Mouse (Mus musculus): Measurements from ENCODE around the gene Pcsk5. TPM values are rescaled to one million over a fixed set of nuclear protein-coding genes. Genes with fewer than 3 reads are reported as not detected.
A peak's percentile ranks its signal among the peaks of the same experiment; 100 is the strongest.

Pcsk5 gene
- total and polyA plus RNA-seq, 2 experiments, result 4.2 to 9.9 TPM

DNA sequence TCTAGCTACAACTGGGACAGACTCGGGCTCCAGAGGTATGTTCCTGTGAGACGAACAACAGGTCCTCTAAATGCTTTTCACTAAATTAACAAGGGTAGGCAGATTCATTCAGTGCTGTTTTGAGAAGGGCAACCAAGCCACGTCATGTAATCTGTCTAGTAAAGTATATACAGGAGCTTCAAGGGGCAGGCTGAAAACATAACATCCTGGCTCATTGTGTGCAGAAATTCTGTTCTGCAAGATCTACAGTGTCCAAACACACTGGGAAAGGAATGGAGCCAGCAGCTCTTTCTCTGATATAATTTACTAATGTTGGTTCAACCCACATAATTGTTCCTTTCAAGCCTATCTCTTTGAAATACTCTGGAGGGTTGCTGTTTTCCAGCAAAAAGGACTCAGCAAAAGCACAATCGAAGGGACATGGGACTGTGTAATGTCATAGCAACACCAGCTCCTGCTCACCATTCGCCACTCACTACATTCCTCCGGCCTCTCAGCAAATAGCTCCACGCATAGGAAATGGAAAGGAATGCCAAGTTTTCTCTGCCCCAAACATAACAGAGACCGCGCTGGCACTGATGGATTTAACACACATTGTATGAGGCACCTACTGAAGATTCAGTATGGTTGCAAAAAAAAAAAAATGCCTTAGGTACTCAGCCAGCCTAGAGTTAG lies 122.0 kb downstream of the Pcsk5 start:
- TF ChIP-seq POLR2A (IDR thresholded peaks at IDR 0.05; ENCODE audit: extremely low read depth, insufficient read depth, low read length) (no peak), CTCF (IDR thresholded peaks at IDR 0.05; ENCODE audit: low read depth, low read length) (no peak)
- no peaks in the 10 kb centered on the region for H3K27me3 ChIP-seq (ENCODE audit: control insufficient read depth, insufficient read depth, low read length)
- 87% methylated on average over 9 of the region's 9 CpGs for WGBS
- H3K36me3 ChIP-seq (ENCODE audit: control insufficient read depth, insufficient read depth, low read length), result peaks cover 15% of the 10 kb centered on the region
- H3K4me1 ChIP-seq (ENCODE audit: control insufficient read depth, insufficient read depth, low read length), result no peaks in the 10 kb centered on the region
- H3K79me2 ChIP-seq (ENCODE audit: control insufficient read depth, insufficient read depth, low read length), result no peaks in the 10 kb centered on the region
- no peak overlapping the region for H3K27ac ChIP-seq (replicated peaks; ENCODE audit: insufficient read depth, low read depth, low read length)
- H3K9ac ChIP-seq (ENCODE audit: low read depth, low read length), result no peak overlapping the region
- no peak overlapping the region for H3K4me3 ChIP-seq (ENCODE audit: insufficient read depth, low read depth, low read length)
- no peak for DNase-seq (ENCODE audit: extremely low read depth, low read depth, low spot score)

DNA sequence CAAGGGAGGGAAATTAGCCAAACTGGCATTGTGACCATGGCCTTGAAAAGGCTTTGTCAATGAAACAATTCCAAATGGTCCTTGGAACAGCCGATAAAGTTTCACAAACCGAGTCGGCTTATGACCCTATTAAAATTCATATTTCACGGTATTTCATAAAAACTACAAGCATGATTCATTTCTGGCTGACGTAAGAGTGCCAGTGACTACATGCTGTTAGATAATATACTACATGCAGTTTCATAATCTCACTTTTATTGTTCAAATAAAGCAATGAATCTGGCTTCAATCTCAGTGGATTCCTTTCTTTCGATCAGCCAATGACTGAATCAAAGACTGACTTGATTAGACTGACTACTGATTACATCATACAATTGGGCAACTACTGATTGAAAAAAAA lies 145.8 kb downstream of the Pcsk5 start:
- no peak overlapping the region for H3K27ac ChIP-seq (replicated peaks; ENCODE audit: insufficient read depth, low read depth, low read length)
- H3K79me2 ChIP-seq (ENCODE audit: control insufficient read depth, insufficient read depth, low read length), result no peaks in the 10 kb centered on the region
- no peaks in the 10 kb centered on the region for H3K36me3 ChIP-seq (ENCODE audit: control insufficient read depth, insufficient read depth, low read length)
- H3K27me3 ChIP-seq (ENCODE audit: control insufficient read depth, insufficient read depth, low read length), result no peaks in the 10 kb centered on the region
- H3K4me1 ChIP-seq (ENCODE audit: control insufficient read depth, insufficient read depth, low read length), result no peaks in the 10 kb centered on the region
- no peak overlapping the region for H3K4me3 ChIP-seq (ENCODE audit: insufficient read depth, low read depth, low read length)
- TF ChIP-seq POLR2A (IDR thresholded peaks at IDR 0.05; ENCODE audit: extremely low read depth, insufficient read depth, low read length), result no peak
- no peak for TF ChIP-seq CTCF (IDR thresholded peaks at IDR 0.05; ENCODE audit: low read depth, low read length)
- WGBS, result 69% methylated on average over 6 of the region's 6 CpGs
- no peak overlapping the region for H3K9ac ChIP-seq (ENCODE audit: low read depth, low read length)
- DNase-seq (ENCODE audit: extremely low read depth, low read depth, low spot score), result peak; percentile 67

DNA sequence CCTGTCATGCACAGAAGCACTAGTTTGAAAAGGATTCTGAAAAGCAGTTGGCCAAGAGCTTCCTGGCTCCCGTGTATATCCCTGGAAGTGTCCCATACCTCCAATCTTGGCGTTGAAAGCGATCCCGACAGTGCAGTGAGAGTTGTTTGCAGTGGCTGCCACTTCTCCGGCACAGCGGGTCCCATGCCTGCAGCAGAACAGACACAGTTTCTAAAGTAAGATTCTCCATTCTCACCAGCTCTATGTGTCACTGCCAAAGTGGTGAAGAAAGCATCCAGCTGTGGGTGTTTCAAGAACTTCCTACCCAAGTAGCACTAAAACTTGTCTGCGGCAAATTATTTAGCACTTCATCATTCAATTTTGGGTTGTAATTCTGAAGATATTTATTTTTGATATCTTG lies 159.1 kb downstream of the Pcsk5 start:
- H3K4me1 ChIP-seq (ENCODE audit: control insufficient read depth, insufficient read depth, low read length), result no peaks in the 10 kb centered on the region
- WGBS, result 87% methylated on average over 7 of the region's 7 CpGs
- TF ChIP-seq POLR2A (IDR thresholded peaks at IDR 0.05; ENCODE audit: extremely low read depth, insufficient read depth, low read length) (no peak), CTCF (IDR thresholded peaks at IDR 0.05; ENCODE audit: low read depth, low read length) (no peak)
- H3K79me2 ChIP-seq (ENCODE audit: control insufficient read depth, insufficient read depth, low read length), result no peaks in the 10 kb centered on the region
- no peak overlapping the region for H3K27ac ChIP-seq (replicated peaks; ENCODE audit: insufficient read depth, low read depth, low read length)
- no peak for DNase-seq (ENCODE audit: extremely low read depth, low read depth, low spot score)
- H3K4me3 ChIP-seq (ENCODE audit: insufficient read depth, low read depth, low read length), result no peak overlapping the region
- no peaks in the 10 kb centered on the region; the same call in 1 of the 2 replicates for H3K36me3 ChIP-seq (ENCODE audit: control insufficient read depth, insufficient read depth, low read length)
- H3K9ac ChIP-seq (ENCODE audit: low read depth, low read length), result no peak overlapping the region
- no peaks in the 10 kb centered on the region for H3K27me3 ChIP-seq (ENCODE audit: control insufficient read depth, insufficient read depth, low read length)

DNA sequence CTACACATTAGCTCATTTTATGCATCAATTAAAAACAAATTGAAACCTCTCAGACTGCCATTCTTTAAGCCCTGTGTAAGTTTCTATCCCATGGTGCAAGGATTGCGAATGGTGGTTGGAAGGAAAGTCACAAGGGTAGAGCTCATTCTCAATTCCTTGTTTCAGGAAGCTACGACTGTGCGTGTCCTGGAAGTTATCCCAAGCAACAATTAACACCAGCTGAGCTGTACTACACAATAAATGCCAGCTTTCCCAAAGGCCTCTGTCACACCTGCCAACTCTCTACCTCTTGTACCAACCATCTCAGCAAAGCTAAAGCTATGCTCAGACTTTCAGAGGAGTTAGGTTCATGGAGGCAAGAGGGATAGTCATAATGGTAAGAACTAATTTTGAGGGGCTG lies 174.8 kb downstream of the Pcsk5 start:
- 95% methylated on average over 3 of the region's 3 CpGs for WGBS
- Histone ChIP-seq H3K27ac (replicated peaks; ENCODE audit: insufficient read depth, low read depth, low read length) (no peak overlapping the region), H3K79me2 (ENCODE audit: control insufficient read depth, insufficient read depth, low read length) (no peaks in the 10 kb centered on the region), H3K27me3 (ENCODE audit: control insufficient read depth, insufficient read depth, low read length) (no peaks in the 10 kb centered on the region), H3K9ac (ENCODE audit: low read depth, low read length) (no peak overlapping the region), H3K4me3 (ENCODE audit: insufficient read depth, low read depth, low read length) (no peak overlapping the region), H3K4me1 (ENCODE audit: control insufficient read depth, insufficient read depth, low read length) (no peaks in the 10 kb centered on the region), H3K36me3 (ENCODE audit: control insufficient read depth, insufficient read depth, low read length) (no peaks in the 10 kb centered on the region)
- no peak for TF ChIP-seq CTCF (IDR thresholded peaks at IDR 0.05; ENCODE audit: low read depth, low read length)
- no peak for TF ChIP-seq POLR2A (IDR thresholded peaks at IDR 0.05; ENCODE audit: extremely low read depth, insufficient read depth, low read length)
- DNase-seq (ENCODE audit: extremely low read depth, low read depth, low spot score), result no peak

DNA sequence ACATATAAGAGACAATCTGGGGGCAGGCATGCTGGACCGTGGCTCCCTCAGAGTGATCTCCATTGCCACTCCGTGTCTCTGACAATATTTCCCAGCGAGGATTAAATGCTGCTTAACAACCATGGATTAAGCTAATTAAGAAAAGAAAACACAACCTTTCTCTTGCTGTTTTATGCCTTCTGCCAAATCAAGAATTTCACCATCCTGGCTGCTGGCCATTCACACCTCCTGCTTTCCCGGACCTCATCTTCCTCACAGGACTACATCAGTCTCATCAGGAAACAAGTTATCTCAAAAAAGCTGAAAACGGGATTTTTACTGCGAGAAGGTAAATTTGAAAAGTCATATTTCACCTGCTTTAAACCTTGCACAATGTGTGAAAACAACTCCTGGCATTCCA lies 175.2 kb downstream of the Pcsk5 start:
- H3K36me3 ChIP-seq (ENCODE audit: control insufficient read depth, insufficient read depth, low read length), result no peaks in the 10 kb centered on the region
- no peak overlapping the region for H3K4me3 ChIP-seq (ENCODE audit: insufficient read depth, low read depth, low read length)
- no peaks in the 10 kb centered on the region for H3K27me3 ChIP-seq (ENCODE audit: control insufficient read depth, insufficient read depth, low read length)
- H3K79me2 ChIP-seq (ENCODE audit: control insufficient read depth, insufficient read depth, low read length), result no peaks in the 10 kb centered on the region
- H3K27ac ChIP-seq (replicated peaks; ENCODE audit: insufficient read depth, low read depth, low read length), result no peak overlapping the region
- DNase-seq (ENCODE audit: extremely low read depth, low read depth, low spot score), result no peak
- H3K4me1 ChIP-seq (ENCODE audit: control insufficient read depth, insufficient read depth, low read length), result no peaks in the 10 kb centered on the region
- TF ChIP-seq CTCF (IDR thresholded peaks at IDR 0.05; ENCODE audit: low read depth, low read length) (no peak), POLR2A (IDR thresholded peaks at IDR 0.05; ENCODE audit: extremely low read depth, insufficient read depth, low read length) (no peak)
- 82% methylated on average over 6 of the region's 6 CpGs for WGBS
- H3K9ac ChIP-seq (ENCODE audit: low read depth, low read length), result no peak overlapping the region

DNA sequence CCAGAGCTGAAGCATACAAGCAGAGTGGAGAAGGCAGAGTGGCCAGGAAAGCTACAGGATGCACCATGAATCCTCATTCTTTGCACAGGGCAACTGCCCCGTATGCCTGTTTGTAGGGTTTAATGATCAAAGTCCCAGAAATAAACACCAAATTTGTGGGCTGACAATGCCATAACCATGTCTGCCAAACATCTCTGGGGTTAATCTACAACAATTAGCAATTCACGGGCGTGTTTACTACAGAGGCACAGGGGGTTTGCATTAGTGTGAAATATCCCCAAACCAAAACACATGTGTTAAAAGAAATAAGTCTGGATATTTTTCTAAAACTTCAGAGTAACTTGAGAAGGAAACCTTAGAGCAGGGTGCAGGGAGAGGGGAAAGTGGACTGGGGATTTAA lies 178.1 kb downstream of the Pcsk5 start:
- Histone ChIP-seq H3K27ac (replicated peaks; ENCODE audit: insufficient read depth, low read depth, low read length) (no peak overlapping the region), H3K27me3 (ENCODE audit: control insufficient read depth, insufficient read depth, low read length) (no peaks in the 10 kb centered on the region), H3K9ac (ENCODE audit: low read depth, low read length) (no peak overlapping the region), H3K79me2 (ENCODE audit: control insufficient read depth, insufficient read depth, low read length) (no peaks in the 10 kb centered on the region), H3K36me3 (ENCODE audit: control insufficient read depth, insufficient read depth, low read length) (no peaks in the 10 kb centered on the region; the same call in 1 of the 2 replicates), H3K4me3 (ENCODE audit: insufficient read depth, low read depth, low read length) (no peak overlapping the region), H3K4me1 (ENCODE audit: control insufficient read depth, insufficient read depth, low read length) (no peaks in the 10 kb centered on the region)
- 80% methylated on average over 3 of the region's 3 CpGs for WGBS
- TF ChIP-seq POLR2A (IDR thresholded peaks at IDR 0.05; ENCODE audit: extremely low read depth, insufficient read depth, low read length) (no peak), CTCF (IDR thresholded peaks at IDR 0.05; ENCODE audit: low read depth, low read length) (no peak)
- DNase-seq (ENCODE audit: extremely low read depth, low read depth, low spot score), result no peak
